Mouse (Mus musculus): ENCODE data around the gene Tecpr2. TPM values are rescaled to one million over a fixed set of nuclear protein-coding genes. Genes with fewer than 3 reads are reported as not detected.

The Tecpr2 gene
- polyA plus RNA-seq, 1 experiment, result 5.4 TPM

GRCm38 (mm10) chr12:110948082-110948909 lies 59.2 kb downstream of the Tecpr2 start:
- DNase-seq (ENCODE audit: low spot score), result no peak

- no peak for DNase-seq (ENCODE audit: low spot score)
These were observed 59.8 kb downstream of the Tecpr2 start for GRCm38 (mm10) chr12:110948910-110949201.

- no peak for DNase-seq (ENCODE audit: low spot score)
These were observed 60.3 kb downstream of the Tecpr2 start for GRCm38 (mm10) chr12:110949410-110949809.

GRCm38 (mm10) chr12:110950151-110950550 lies 61.1 kb downstream of the Tecpr2 start:
- DNase-seq (ENCODE audit: low spot score), result no peak

GRCm38 (mm10) chr12:110951236-110951635 lies 62.2 kb downstream of the Tecpr2 start:
- DNase-seq (ENCODE audit: low spot score), result no peak

- no peak for DNase-seq (ENCODE audit: low spot score)
These were observed 63.7 kb downstream of the Tecpr2 start for GRCm38 (mm10) chr12:110952628-110953385.

GRCm38 (mm10) chr12:110953443-110953842 lies 64.4 kb downstream of the Tecpr2 start:
- DNase-seq (ENCODE audit: low spot score), result no peak

GRCm38 (mm10) chr12:110953900-110954299 lies 64.8 kb downstream of the Tecpr2 start:
- DNase-seq (ENCODE audit: low spot score), result no peak

- DNase-seq (ENCODE audit: low spot score), result no peak
These were observed 65.4 kb downstream of the Tecpr2 start for GRCm38 (mm10) chr12:110954351-110954991.

- DNase-seq (ENCODE audit: low spot score), result no peak
These were observed 72.9 kb downstream of the Tecpr2 start for GRCm38 (mm10) chr12:110961973-110962372.

GRCm38 (mm10) chr12:110965500-110965899 lies 76.4 kb downstream of the Tecpr2 start:
- no peak for DNase-seq (ENCODE audit: low spot score)

- DNase-seq (ENCODE audit: low spot score), result no peak
These were observed 77.0 kb downstream of the Tecpr2 start for GRCm38 (mm10) chr12:110966079-110966478.

GRCm38 (mm10) chr12:110967146-110967545 lies 78.1 kb downstream of the Tecpr2 start:
- no peak for DNase-seq (ENCODE audit: low spot score)

- no peak for DNase-seq (ENCODE audit: low spot score)
These were observed 81.3 kb downstream of the Tecpr2 start for GRCm38 (mm10) chr12:110970408-110970807.

- no peak for DNase-seq (ENCODE audit: low spot score)
These were observed 82.9 kb downstream of the Tecpr2 start for GRCm38 (mm10) chr12:110971972-110972371.

- DNase-seq (ENCODE audit: low spot score), result no peak
These were observed 84.8 kb downstream of the Tecpr2 start for GRCm38 (mm10) chr12:110973829-110974228.

GRCm38 (mm10) chr12:110974295-110974694 lies 85.2 kb downstream of the Tecpr2 start:
- no peak for DNase-seq (ENCODE audit: low spot score)

- no peak for DNase-seq (ENCODE audit: low spot score)
These were observed 85.7 kb downstream of the Tecpr2 start for GRCm38 (mm10) chr12:110974726-110975125.

GRCm38 (mm10) chr12:110975385-110975784 lies 86.3 kb downstream of the Tecpr2 start:
- no peak for DNase-seq (ENCODE audit: low spot score)

GRCm38 (mm10) chr12:110975838-110976468 lies 86.9 kb downstream of the Tecpr2 start:
- DNase-seq (ENCODE audit: low spot score), result no peak

- DNase-seq (ENCODE audit: low spot score), result no peak
These were observed 87.7 kb downstream of the Tecpr2 start for GRCm38 (mm10) chr12:110976589-110977344.

Data from urinary bladder, adult 2 months (tissue).